Mouse (Mus musculus) MEL (cell line): ENCODE measurements around the gene Sgcd. TPM values are rescaled to one million over a fixed set of nuclear protein-coding genes. Genes with fewer than 3 reads are reported as not detected.

ENCODE experiments used
- DNase-seq: peaks from one replicate; pipeline ENCODE4 v3.0.0; 2011; ENCODE audit warnings: low read depth, low spot score
- H3K27ac ChIP-seq: 2 replicates; pipeline ENCODE4 v1.5.1; 2012; ENCODE audit warnings: low read depth, mild to moderate bottlenecking, control low read depth, low read length, moderate library complexity; ENCODE audit not compliant: control insufficient read depth
- H3K27me3 ChIP-seq, 2 experiments: fragments of 150-350 bp in 1 of 2; sonication (generic) in 1 of 2; 2 replicates each; pipeline ENCODE4 v1.6.1; 2012; ENCODE audit warnings: low read length in 2 of 2, mild to moderate bottlenecking in 2 of 2, improper control_type of control experiment in 1 of 2, moderate library complexity in 1 of 2; ENCODE audit not compliant: insufficient read depth in 2 of 2, control insufficient read depth in 1 of 2
- H3K36me3 ChIP-seq, 2 experiments: 2 replicates each; pipeline ENCODE4 v1.6.1; 2012 to 2014; ENCODE audit warnings: low read length in 2 of 2, improper control_type of control experiment in 1 of 2, inconsistent platforms in 1 of 2, mild to moderate bottlenecking in 1 of 2; ENCODE audit not compliant: insufficient read depth in 2 of 2, control insufficient read depth in 1 of 2
- H3K4me1 ChIP-seq, 2 experiments: fragments of 150-350 bp in 1 of 2; sonication (generic) in 1 of 2; 2 replicates each; pipeline ENCODE4 v1.6.1; 2012; ENCODE audit warnings: low read length in 2 of 2, improper control_type of control experiment in 1 of 2, mild to moderate bottlenecking in 1 of 2; ENCODE audit not compliant: insufficient read depth in 2 of 2, control insufficient read depth in 1 of 2
- H3K4me3 ChIP-seq, 2 experiments: fragments of 150-350 bp in 1 of 2; sonication (generic) in 1 of 2; 2 replicates each; pipeline ENCODE4 v1.5.1; 2012; ENCODE audit warnings: low read depth in 2 of 2, low read length in 2 of 2, mild to moderate bottlenecking in 2 of 2, moderate library complexity in 2 of 2, control low read depth in 1 of 2, improper control_type of control experiment in 1 of 2; ENCODE audit not compliant: control insufficient read depth in 1 of 2, insufficient read depth in 1 of 2
- H3K79me2 ChIP-seq: 2 replicates; pipeline ENCODE4 v1.6.1; 2012; ENCODE audit warnings: mild to moderate bottlenecking, low read length, moderate library complexity; ENCODE audit not compliant: control insufficient read depth, poor library complexity, insufficient read depth
- H3K9ac ChIP-seq: 2 replicates; pipeline ENCODE4 v1.6.1; 2012; ENCODE audit warnings: low read depth, mild to moderate bottlenecking, control low read depth, low read length, moderate library complexity; ENCODE audit not compliant: control insufficient read depth, poor library complexity, severe bottlenecking
- H3K9me3 ChIP-seq: fragments of 150-350 bp; sonication (generic); replicated peaks from 2 replicates; pipeline ENCODE4 v1.6.1; 2012; ENCODE audit warnings: mild to moderate bottlenecking, low read length, improper control_type of control experiment, moderate library complexity; ENCODE audit not compliant: insufficient read depth
- BHLHE40 ChIP-seq: IDR thresholded peaks from 2 replicates; pipeline ENCODE4 v1.6.1; 2012; ENCODE audit warnings: low read depth, mild to moderate bottlenecking, inconsistent platforms, low read length, improper control_type of control experiment, borderline replicate concordance
- CTCF ChIP-seq, 3 experiments: IDR thresholded peaks in 2 of 3; conservative IDR thresholded peaks in 1 of 3; 2 replicates each; pipeline ENCODE4 v1.5.1; 2011 to 2012; ENCODE audit warnings: low read length in 3 of 3, low read depth in 2 of 3, mild to moderate bottlenecking in 2 of 3, improper control_type of control experiment in 1 of 3, inconsistent platforms in 1 of 3, mixed read lengths in 1 of 3, moderate library complexity in 1 of 3; ENCODE audit not compliant: control insufficient read depth in 1 of 3, insufficient read depth in 1 of 3, poor library complexity in 1 of 3, severe bottlenecking in 1 of 3
- E2F4 ChIP-seq: IDR thresholded peaks from 2 replicates; pipeline ENCODE4 v1.6.1; 2011; ENCODE audit warnings: low read depth, low read length, improper control_type of control experiment, borderline replicate concordance
- MAFK ChIP-seq: IDR thresholded peaks from 2 replicates; pipeline ENCODE4 v1.6.1; 2011; ENCODE audit warnings: low read depth, mild to moderate bottlenecking, low read length, improper control_type of control experiment, borderline replicate concordance
- MYC ChIP-seq: IDR thresholded peaks from 2 replicates; pipeline ENCODE4 v1.6.1; 2011; ENCODE audit warnings: low read depth, mild to moderate bottlenecking, low read length, improper control_type of control experiment, moderate library complexity
- NELFE ChIP-seq: IDR thresholded peaks from 2 replicates; pipeline ENCODE4 v1.6.1; 2011; ENCODE audit warnings: low read depth, low read length, improper control_type of control experiment
- RAD21 ChIP-seq: IDR thresholded peaks from 2 replicates; pipeline ENCODE4 v1.6.1; 2011; ENCODE audit warnings: mild to moderate bottlenecking, low read depth, low read length, improper control_type of control experiment
- SMC3 ChIP-seq: IDR thresholded peaks from 2 replicates; pipeline ENCODE4 v1.6.1; 2011; ENCODE audit warnings: low read depth, low read length, improper control_type of control experiment
- TAL1 ChIP-seq: IDR thresholded peaks from 2 replicates; pipeline ENCODE4 v1.6.1; 2012; ENCODE audit warnings: mild to moderate bottlenecking, inconsistent platforms, low read length, moderate library complexity, mixed read lengths
- TBP ChIP-seq: IDR thresholded peaks from 2 replicates; pipeline ENCODE4 v1.8.0; 2011; ENCODE audit warnings: low read depth, low read length, improper control_type of control experiment
- UBTF ChIP-seq: IDR thresholded peaks from 2 replicates; pipeline ENCODE4 v1.6.1; 2012; ENCODE audit warnings: low read depth, mild to moderate bottlenecking, inconsistent platforms, low read length, improper control_type of control experiment, moderate library complexity, borderline replicate concordance; ENCODE audit not compliant: insufficient read depth
- ZMIZ1 ChIP-seq: IDR thresholded peaks from 2 replicates; pipeline ENCODE4 v1.6.1; 2012; ENCODE audit warnings: low read depth, mild to moderate bottlenecking, inconsistent platforms, low read length, improper control_type of control experiment, moderate library complexity
- polyA plus RNA-seq, 2 experiments: library from polyadenylated mRNA; stranded (reverse) in 1 of 2; unstranded in 1 of 2; fragments of >175 nt in 1 of 2; fragments of >200 nt in 1 of 2; gene quantifications; 2 replicates each; pipeline versions ENCODE4 v1.2.1 to v1.2.4; 2012; ENCODE audit warnings: low replicate concordance in 2 of 2, low read depth in 1 of 2; ENCODE audit not compliant: insufficient read length in 2 of 2, insufficient read depth in 1 of 2, missing spikeins in 1 of 2
- total RNA-seq: library from RNA; depleted of rRNA; stranded (reverse); fragments of 300-350 nt; gene quantifications from 2 replicates; pipeline ENCODE4 v1.2.3, GENCODE M21; 2012

Sgcd gene
- total and polyA plus RNA-seq, 3 experiments = not detected

DNA sequence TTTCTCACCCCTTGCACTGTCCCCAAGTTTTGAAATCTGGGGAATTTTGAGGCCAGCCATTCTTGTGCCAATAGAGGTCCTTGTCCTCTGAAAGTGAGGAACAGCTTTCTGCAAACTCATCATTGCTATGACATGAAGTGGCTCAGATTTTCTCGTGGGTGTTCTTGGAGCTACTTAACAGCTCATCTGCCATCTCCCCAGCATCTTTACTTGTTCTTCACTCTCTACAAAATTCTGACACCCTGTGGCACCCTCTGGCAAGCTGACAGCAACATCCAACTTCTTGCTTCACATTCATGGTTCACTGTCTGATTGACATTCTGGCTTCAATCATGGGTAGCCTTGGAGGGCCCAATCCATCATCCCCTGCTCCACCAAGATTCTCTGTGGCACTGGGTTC, 1113.0 kb downstream of the Sgcd start:
- H3K4me1 ChIP-seq = no peaks in the 10 kb centered on the region
- TF ChIP-seq MAFK (no peak), UBTF (no peak), SMC3 (no peak), BHLHE40 (no peak)
- no peaks in the 10 kb centered on the region for H3K9me3 ChIP-seq
- H3K79me2 ChIP-seq = no peaks in the 10 kb centered on the region
- no peaks in the 10 kb centered on the region for H3K27me3 ChIP-seq
- H3K27ac ChIP-seq = no peak overlapping the region
- H3K36me3 ChIP-seq = no peaks in the 10 kb centered on the region
- no peak overlapping the region for H3K9ac ChIP-seq
- H3K4me3 ChIP-seq = no peak overlapping the region
- DNase-seq = no peak

DNA sequence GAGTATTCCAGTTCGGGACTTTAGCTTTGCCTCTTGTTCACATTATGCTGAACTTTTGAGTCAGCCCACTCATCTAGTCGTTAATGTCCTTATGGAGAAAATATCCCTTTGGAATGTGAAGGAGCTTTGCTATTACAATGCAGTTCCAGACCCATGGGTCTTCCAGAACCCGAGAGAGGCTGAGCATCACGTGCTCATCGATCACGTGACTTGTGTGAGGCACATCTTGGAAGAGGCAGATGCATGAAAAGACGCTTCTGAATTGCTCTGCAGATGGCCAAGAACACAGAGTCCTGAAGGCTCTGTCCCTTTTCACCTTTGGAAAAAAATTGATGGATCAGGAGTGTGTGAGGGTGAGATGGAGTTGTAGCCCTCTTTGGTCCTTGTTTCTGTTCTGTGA, 1120.2 kb downstream of the Sgcd start:
- Histone ChIP-seq H3K9ac (no peak overlapping the region), H3K27me3 (no peaks in the 10 kb centered on the region), H3K79me2 (no peaks in the 10 kb centered on the region)

DNA sequence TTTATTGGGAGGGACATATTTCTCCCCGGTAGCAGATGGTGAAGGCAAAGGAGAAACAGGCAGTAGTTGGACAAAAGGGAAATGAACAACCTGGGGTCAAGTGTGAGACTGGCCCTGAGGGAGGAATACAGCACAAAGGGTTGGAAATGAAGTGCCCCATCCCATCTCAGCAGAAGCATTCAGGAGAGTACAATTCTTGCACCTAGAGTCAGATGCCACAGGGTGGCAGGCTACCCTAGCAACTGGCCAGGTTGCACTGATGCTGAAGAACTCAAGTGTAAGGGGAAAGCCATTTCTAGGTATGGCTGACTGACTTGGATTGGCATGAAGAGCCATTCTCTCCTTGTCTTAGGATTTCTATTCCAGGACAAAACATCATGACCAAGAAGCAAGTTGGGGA, 1124.0 kb downstream of the Sgcd start:
- H3K4me1 ChIP-seq = no peaks in the 10 kb centered on the region
- no peaks in the 10 kb centered on the region for H3K27me3 ChIP-seq
- H3K79me2 ChIP-seq = no peaks in the 10 kb centered on the region
- no peaks in the 10 kb centered on the region for H3K9me3 ChIP-seq
- no peak for DNase-seq
- H3K4me3 ChIP-seq = no peak overlapping the region
- no peak overlapping the region for H3K9ac ChIP-seq
- no peak overlapping the region for H3K27ac ChIP-seq
- TF ChIP-seq TAL1 (no peak), CTCF (IDR thresholded peaks at IDR 0.05 in 2 of 3, conservative IDR thresholded peaks at IDR 0.05 in 1 of 3; ENCODE audit: control insufficient read depth in 1 of 3, insufficient read depth in 1 of 3, low read depth in 2 of 3, low read length in 3 of 3, poor library complexity in 1 of 3, severe bottlenecking in 1 of 3) (peak in 1 of 3 experiments; percentile 8; a peak in 1 of 6 replicates), RAD21 (peak; percentile 13), TBP (no peak), E2F4 (no peak)
- no peaks in the 10 kb centered on the region for H3K36me3 ChIP-seq

More for the DNA sequence above, 1120.2 kb downstream of the Sgcd start:
- TF ChIP-seq NELFE = no peak
- TF ChIP-seq ZMIZ1 = no peak
- TF ChIP-seq BHLHE40 = no peak
- no peak for TF ChIP-seq SMC3
- no peak for TF ChIP-seq MYC
- Histone ChIP-seq H3K36me3 (no peaks in the 10 kb centered on the region), H3K9me3 (no peaks in the 10 kb centered on the region), H3K4me1 (no peaks in the 10 kb centered on the region), H3K27ac (no peak overlapping the region), H3K4me3 (no peak overlapping the region)
- DNase-seq = no peak
